Mouse (Mus musculus) stomach, embryonic 16.5 days (tissue): Measurements from ENCODE around the gene Zfp59. TPM values are rescaled to one million over a fixed set of nuclear protein-coding genes. Genes with fewer than 3 reads are reported as not detected.
"Not testable (repeated sequence)": the region's sequence is repeated elsewhere in the genome, so short reads cannot be mapped to it uniquely, and the experiment has no call there.

Experiments
- ATAC-seq: fragments of 200-750 bp; cut with Nextera tagmentation; 2 replicates; pipeline ENCODE4 v1.8.0; 2017; ENCODE audit warnings: moderate number of reproducible peaks, moderate TSS enrichment; ENCODE audit not compliant: insufficient read depth, low FRiP score
- H3K27ac ChIP-seq: fragments of 300-500 bp; sonication (generic); 2 replicates; pipeline ENCODE4 v1.5.1; 2014; ENCODE audit warnings: low read length
- H3K27me3 ChIP-seq: fragments of 300-500 bp; sonication (generic); 2 replicates; pipeline ENCODE4 v1.6.1; 2014; ENCODE audit warnings: low read length, control low read depth, mixed read lengths; ENCODE audit not compliant: control insufficient read depth, insufficient read depth
- H3K36me3 ChIP-seq: fragments of 300-500 bp; sonication (generic); 2 replicates; pipeline ENCODE4 v1.6.1; 2014; ENCODE audit warnings: low read length; ENCODE audit not compliant: control insufficient read depth, insufficient read depth
- H3K4me1 ChIP-seq: fragments of 300-500 bp; sonication (generic); 2 replicates; pipeline ENCODE4 v1.6.1; 2014; ENCODE audit warnings: low read length, control low read depth, mixed read lengths; ENCODE audit not compliant: control insufficient read depth, insufficient read depth
- H3K4me2 ChIP-seq: fragments of 300-500 bp; sonication (generic); 2 replicates; pipeline ENCODE4 v1.6.1; 2014; ENCODE audit warnings: low read depth, low read length, mixed read lengths
- H3K4me3 ChIP-seq: fragments of 300-500 bp; sonication (generic); replicated peaks from 2 replicates; pipeline ENCODE4 v1.5.1; 2014; ENCODE audit warnings: mild to moderate bottlenecking, low read length
- H3K9ac ChIP-seq: fragments of 300-500 bp; sonication (generic); 2 replicates; pipeline ENCODE4 v1.6.1; 2014; ENCODE audit warnings: low read length
- H3K9me3 ChIP-seq: fragments of 300-500 bp; sonication (generic); replicated peaks from 2 replicates; pipeline ENCODE4 v1.6.1; 2016; ENCODE audit warnings: low read length, control low read depth; ENCODE audit not compliant: control insufficient read depth
- WGBS: fragments of 180-500 bp; shearing (Covaris S2); extraction: QIAGEN DNeasy Blood & Tissue Kit; methylation state at CpG from one replicate; pipeline ENCODE4 v1.1.7; 2014; 5-methylcytosine and 5-hydroxymethylcytosine counted together
- polyA plus RNA-seq: library from polyadenylated mRNA; unstranded; fragments of >200 nt; fragmentation: Nextera tagmentation; extraction: Ambion mirVana; gene quantifications from 2 replicates; pipeline ENCODE4 v1.2.1, GENCODE M21; 2015

Zfp59 gene
- polyA plus RNA-seq: 6.4 and 6.7 TPM in 2 replicates

DNA sequence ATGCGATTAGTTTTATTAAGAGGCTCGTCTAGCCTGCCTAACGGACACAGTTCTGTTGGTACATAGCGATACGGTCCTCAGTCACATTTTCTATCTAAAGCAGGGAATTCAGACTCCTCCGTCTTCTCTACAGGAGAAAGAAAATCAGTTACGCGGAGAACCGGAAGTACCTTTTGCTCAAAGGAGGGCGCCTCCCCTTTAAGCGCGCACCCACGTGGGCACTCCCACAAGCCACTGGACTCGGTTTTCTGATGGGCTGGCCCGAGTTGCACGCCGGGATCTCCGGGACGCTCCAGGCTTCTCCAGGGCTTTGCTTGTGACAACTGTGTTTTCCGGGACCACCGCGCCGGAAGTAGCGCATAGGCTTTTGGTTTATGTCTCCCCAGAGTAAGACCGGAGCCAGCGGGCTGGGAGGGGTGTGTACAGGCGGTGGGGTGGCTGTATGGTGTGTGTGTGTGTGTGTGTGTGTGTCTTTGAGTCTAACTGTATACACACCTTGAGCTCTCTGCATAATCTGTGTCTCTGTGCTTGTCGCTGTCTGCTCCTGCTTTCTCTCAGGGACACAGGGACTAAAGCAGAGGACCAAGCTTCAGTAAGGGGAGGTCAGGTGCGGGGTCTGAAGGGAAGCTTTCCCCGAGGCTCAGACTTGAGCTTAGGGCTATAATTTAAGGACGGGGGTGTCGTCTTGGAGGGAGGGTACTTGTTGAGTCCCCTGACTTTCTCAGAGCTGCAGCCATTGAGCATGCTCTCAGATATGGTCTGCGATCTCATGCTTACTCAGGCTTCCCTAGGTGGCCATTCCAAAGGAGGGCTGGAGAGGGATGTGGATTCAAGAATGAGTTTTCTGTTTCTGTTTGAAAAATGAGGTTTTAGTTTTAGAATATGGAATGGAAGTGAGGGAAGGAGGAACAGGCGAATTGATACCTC lies at the start of gene Zfp59:
TSS of gene Zfp59 (plus strand) at position 285 of the 927 bp plus-strand sequence.
- WGBS: 4% methylated on average over 34 of the region's 34 CpGs
- Histone ChIP-seq H3K9me3 (no peaks in the 10 kb centered on the region; the same call in 1 of the 2 replicates), H3K27me3 (no peaks in the 10 kb centered on the region), H3K4me3 (peak within 1 kb of the TSS; percentile 66), H3K4me2 (peak within 1 kb of the TSS; percentile 70), H3K27ac (peak within 1 kb of the TSS; percentile 87), H3K9ac (peak within 1 kb of the TSS; percentile 78), H3K4me1 (peaks cover 4% of the 10 kb centered on the region), H3K36me3 (no peaks in the 10 kb centered on the region)
- peak; percentile 97 for ATAC-seq

DNA sequence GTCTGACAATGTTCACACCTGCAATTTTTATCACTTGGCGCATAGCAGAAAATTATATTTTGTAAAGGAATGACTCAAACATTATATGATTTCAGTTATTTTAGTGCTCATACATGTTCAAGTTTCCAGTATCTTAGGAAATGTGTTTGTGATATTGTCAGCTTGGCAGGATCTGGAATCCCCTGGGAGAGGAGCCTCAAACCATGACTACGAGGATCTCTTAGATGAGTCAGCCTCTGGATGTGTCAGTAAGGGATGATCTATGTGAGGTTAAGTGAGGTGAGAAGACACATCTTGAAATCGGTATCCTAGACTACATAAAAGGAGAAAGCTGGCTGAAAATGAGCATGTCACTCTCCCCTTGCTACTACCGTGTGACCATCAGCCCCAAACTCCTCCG lies 49.1 kb upstream of the Zfp59 start:
- no peaks in the 10 kb centered on the region for H3K36me3 ChIP-seq
- WGBS: 76% methylated on average over 5 of the region's 5 CpGs

DNA sequence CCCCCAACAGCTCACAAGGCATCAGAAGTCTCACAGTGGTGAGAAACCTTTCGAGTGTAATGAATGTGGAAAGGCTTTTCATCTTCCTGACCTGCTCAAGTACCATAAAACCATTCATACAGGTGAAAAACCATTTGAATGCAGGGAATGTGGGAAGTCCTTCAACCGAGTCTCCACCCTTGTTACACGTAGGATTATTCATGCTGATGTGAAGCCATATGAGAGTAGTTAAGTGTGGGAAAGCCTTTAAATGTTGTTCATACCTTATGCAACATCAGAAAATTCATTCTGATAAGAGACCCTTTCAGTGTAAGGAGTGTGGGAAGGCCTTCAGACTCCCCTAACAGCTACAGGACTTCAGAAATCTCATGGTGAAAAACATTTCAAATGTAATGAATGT lies 44.5 kb upstream of the Zfp59 start:
- ATAC-seq, H3K4me1 ChIP-seq, H3K27ac ChIP-seq, H3K9me3 ChIP-seq, H3K27me3 ChIP-seq, H3K4me2 ChIP-seq, H3K4me3 ChIP-seq, H3K36me3 ChIP-seq, H3K9ac ChIP-seq: not testable (repeated sequence)
- WGBS: 46% methylated on average over 3 of the region's 3 CpGs

More for the DNA sequence above, 49.1 kb upstream of the Zfp59 start:
- peaks cover 13% of the 10 kb centered on the region for H3K9me3 ChIP-seq
- no peaks in the 10 kb centered on the region for H3K4me1 ChIP-seq
- H3K4me2 ChIP-seq: no peak overlapping the region
- no peak for ATAC-seq
- no peak overlapping the region for H3K27ac ChIP-seq
- H3K4me3 ChIP-seq: no peak overlapping the region
- H3K9ac ChIP-seq: no peak overlapping the region
- no peaks in the 10 kb centered on the region for H3K27me3 ChIP-seq

DNA sequence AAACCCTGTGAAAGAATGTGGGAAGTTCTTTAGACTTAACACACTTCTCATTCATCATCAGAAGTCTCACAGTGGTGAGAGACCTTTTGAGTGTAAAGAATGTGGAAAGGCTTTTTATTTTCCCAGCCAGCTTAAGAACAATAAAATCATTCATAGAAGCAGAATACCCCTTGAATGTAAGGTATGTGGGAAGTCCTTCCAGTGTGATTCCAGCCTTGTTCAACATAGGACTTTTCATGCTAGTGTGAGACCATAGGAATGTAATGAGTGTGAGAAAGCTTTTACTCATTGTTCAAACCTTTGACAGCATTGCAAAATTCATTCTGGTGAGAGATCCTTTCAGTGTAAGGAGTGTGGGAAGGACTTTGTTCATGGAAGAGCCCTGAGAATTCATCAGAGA lies 43.8 kb upstream of the Zfp59 start:
- no peak for ATAC-seq
- H3K4me2 ChIP-seq: no peak overlapping the region
- 0 out of 2 replicates have a peak, but pooled peaks cover 4% of the 10 kb centered on the region for H3K9me3 ChIP-seq

DNA sequence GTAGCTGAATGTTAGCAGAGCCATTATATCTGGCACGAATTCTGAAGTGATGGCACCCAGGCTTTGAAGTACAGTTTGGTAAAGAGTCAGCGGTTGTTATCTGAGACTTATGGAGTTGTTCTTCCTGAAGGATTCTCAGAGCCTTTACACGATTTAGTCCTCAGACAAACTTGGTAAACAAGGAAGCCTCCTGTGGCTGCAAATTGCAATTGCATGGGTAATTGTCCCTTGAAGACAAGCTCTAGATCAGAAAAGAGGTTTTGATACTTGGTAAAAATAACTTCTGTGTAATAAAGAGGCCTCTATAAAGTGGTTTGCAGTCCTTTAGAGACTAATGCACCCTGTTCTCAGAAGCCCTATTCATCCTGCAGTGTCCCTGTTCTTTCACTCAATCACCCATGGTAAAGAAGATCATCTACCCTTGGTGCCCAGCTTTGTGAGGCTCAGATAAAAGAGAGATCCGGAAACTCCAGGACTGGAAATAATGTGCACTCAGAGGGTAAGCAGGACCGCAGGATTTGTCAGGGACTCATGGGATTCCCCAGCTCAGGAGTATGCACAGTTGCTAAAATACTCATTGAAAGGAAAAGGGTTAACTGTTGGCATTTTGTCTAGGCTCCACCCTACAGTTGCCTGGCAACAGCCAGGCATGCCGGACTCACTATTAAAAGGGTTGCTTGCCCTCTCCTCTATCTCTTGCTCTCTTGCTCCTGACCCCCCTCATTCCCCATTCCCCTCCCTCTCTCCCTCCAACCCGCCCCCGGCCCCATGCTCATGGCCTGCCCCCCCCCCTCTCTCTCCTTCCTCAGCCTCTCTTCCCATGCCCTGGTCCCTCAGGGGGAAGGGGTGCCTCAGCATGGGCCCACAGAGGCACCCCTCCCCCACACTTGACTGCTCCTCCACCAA lies 40.2 kb upstream of the Zfp59 start:
- Histone ChIP-seq H3K9me3 (0 out of 2 replicates have a peak, but pooled peaks cover 4% of the 10 kb centered on the region), H3K4me3 (no peak overlapping the region), H3K4me1 (0 out of 2 replicates have a peak, but pooled peaks cover 3% of the 10 kb centered on the region), H3K27me3 (no peaks in the 10 kb centered on the region), H3K4me2 (0 out of 2 replicates have a peak overlapping the region, but pooled peaks have one; percentile 21), H3K27ac (no peak overlapping the region), H3K36me3 (no peaks in the 10 kb centered on the region), H3K9ac (no peak overlapping the region)
- WGBS: 29% methylated on average over 7 of the region's 8 CpGs
- ATAC-seq: 0 out of 2 replicates have a peak, but pooled peaks have one; percentile 53

More for the DNA sequence above, 43.8 kb upstream of the Zfp59 start:
- H3K36me3 ChIP-seq: no peaks in the 10 kb centered on the region
- no peak overlapping the region for H3K9ac ChIP-seq
- H3K4me1 ChIP-seq: 0 out of 2 replicates have a peak, but pooled peaks cover 3% of the 10 kb centered on the region
- H3K27me3 ChIP-seq: no peaks in the 10 kb centered on the region
- H3K27ac ChIP-seq: no peak overlapping the region
- no peak overlapping the region for H3K4me3 ChIP-seq

DNA sequence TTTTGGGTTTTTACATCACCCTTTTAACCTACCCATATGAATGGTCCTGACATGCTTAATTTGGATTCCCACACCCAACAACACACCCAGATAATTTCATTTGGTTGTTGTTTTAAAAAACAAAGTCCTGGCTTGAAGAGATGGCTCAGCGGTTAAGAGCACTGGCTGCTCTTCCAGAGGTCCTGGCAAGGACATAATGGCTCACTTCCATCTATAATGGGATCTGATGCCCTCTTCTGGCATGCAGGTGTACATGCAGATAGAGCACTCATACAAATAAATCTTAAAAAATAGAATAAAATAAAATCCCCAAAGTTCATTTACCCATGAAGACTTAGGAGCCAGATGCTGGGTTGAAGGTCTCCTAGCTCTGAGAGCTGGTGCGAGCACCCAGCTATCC lies 37.3 kb upstream of the Zfp59 start:
- Histone ChIP-seq H3K9me3 (0 out of 2 replicates have a peak, but pooled peaks cover 4% of the 10 kb centered on the region), H3K9ac (no peak overlapping the region), H3K4me1 (0 out of 2 replicates have a peak, but pooled peaks cover 3% of the 10 kb centered on the region), H3K27me3 (no peaks in the 10 kb centered on the region), H3K36me3 (no peaks in the 10 kb centered on the region), H3K4me2 (no peak overlapping the region), H3K27ac (no peak overlapping the region), H3K4me3 (no peak overlapping the region)
- ATAC-seq: no peak
- WGBS: 44% methylated on average over 2 of the region's 2 CpGs

DNA sequence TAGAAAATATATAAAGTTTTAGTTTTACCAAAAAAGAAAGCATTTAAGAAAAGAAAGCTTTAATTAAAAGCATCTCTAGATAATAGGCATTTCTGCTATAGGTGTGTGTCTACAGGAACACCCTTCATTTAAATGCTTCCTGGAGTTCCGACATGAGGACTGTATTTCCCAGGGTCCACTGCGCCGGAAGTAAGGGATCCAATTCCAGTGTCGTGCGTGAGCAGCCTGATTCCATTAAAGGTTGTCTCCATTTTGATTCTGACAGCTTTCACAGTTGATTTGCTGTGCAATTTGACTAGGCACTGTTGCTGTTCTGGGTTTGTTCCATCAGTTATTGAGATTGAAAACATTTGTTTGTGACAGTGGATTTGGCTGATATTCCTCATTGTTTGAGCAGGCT lies 35.4 kb upstream of the Zfp59 start:
- Histone ChIP-seq H3K4me2 (no peak overlapping the region), H3K27ac (no peak overlapping the region), H3K9me3 (no peaks in the 10 kb centered on the region), H3K4me3 (no peak overlapping the region), H3K4me1 (0 out of 2 replicates have a peak, but pooled peaks cover 3% of the 10 kb centered on the region), H3K9ac (no peak overlapping the region), H3K27me3 (no peaks in the 10 kb centered on the region), H3K36me3 (no peaks in the 10 kb centered on the region; the same call in 1 of the 2 replicates)
- 73% methylated on average over 5 of the region's 5 CpGs for WGBS
- ATAC-seq: no peak

DNA sequence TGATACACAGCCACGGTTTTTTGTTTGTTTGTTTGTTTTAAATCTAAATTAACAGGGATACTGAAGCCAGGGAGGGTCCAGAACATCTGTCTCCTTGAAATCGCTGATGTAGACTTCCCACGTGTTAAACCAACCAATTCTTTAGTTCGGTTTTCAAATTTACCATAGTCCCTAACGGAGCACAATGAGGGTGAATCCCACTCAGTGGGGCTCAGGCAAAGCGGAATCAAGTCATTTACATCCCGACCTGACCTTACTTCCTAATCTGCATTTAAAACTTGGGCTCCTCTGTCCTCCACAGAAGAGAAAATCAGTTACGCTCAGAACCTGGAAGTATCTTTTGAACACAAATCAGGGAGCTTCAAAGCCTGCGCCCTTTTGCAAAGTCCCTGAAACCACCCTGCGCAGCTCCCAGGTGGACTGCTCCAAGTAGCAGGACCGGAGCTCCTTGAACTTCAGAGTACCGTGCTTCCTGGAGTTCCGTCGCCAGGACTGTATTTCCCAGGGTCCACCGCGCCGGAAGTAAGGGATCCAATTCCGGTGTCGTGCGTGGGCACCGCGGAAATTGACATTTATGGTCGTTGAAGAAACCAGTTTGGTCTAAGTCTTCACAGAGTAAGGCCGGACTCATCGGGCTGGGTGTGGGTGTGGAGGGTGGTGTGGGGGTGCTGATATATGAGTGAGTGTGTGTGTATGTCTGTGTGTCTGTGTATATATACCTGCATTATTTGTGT lies 33.9 kb upstream of the Zfp59 start:
- no peaks in the 10 kb centered on the region; the same call in 1 of the 2 replicates for H3K36me3 ChIP-seq
- peak overlapping the region; percentile 67 for H3K27ac ChIP-seq
- peak overlapping the region; percentile 56 for H3K4me2 ChIP-seq
- H3K27me3 ChIP-seq: no peaks in the 10 kb centered on the region
- H3K4me3 ChIP-seq: peak overlapping the region; percentile 78
- peak; percentile 94 for ATAC-seq
- H3K9ac ChIP-seq: peak overlapping the region; percentile 84
- WGBS: under 1% methylated on average over 25 of the region's 25 CpGs
- no peaks in the 10 kb centered on the region for H3K9me3 ChIP-seq
- H3K4me1 ChIP-seq: no peaks in the 10 kb centered on the region
